12 mouse cellular contexts compared by ENCODE assay signal in the genomic region with DNA sequence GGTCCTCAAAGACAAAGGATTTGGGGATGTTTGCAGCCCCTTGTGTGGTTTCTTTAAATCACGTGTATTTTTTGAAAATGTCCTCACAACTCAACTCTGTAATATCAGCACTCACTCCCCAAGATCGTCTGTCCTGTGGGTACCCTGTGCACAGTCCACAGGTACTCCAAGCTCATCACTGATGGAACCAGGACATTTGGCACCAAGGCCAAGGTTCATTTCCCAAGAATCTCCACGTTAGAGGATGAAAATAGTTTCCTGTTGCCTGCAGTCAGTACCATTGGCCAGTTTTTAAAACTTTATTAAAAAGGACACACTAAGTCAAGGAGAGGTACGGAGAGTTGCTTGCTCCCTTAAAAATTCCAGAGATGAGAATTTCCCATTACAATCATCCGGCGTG.
A peak's percentile ranks its signal among the peaks of the same experiment; 100 is the strongest.
DNase-seq lines count a peak whose midpoint lies in the region; ATAC-seq lines count a peak whose summit lies in the region.
"Had no signal": no experiment of that assay in that cellular context is flagged by ENCODE, and none has a peak within 500 bp of the region (broad histone marks: within the 10 kb centered on the region; RNA-seq: fewer than 3 reads in every experiment).

No protein-coding gene starts in this region.

- WGBS in kidney, embryonic 15.5 days = 68% methylated on average over 6 of the region's 6 CpGs
- whole genome bisulfite sequencing in forebrain, embryonic 14.5 days = 82% methylated on average over 6 of the region's 6 CpGs
- 83% methylated on average over 6 of the region's 6 CpGs for WGBS in midbrain, embryonic 14.5 days

- H3K4me1 ChIP-seq in kidney, embryonic 15.5 days = peaks cover 21% of the 10 kb centered on the region
- 0 out of 2 replicates have a peak, but pooled peaks cover 4% of the 10 kb centered on the region for H3K4me1 ChIP-seq in forebrain, embryonic 14.5 days (ENCODE audit: control insufficient read depth, insufficient read depth, low read length)
- H3K4me1 ChIP-seq in midbrain, embryonic 14.5 days (ENCODE audit: control insufficient read depth, insufficient read depth, low read length) = peaks cover 21% of the 10 kb centered on the region
- H3K4me1 ChIP-seq: megakaryocyte, embryonic 14.5 days had no signal

- no peak overlapping the region for H3K9ac ChIP-seq in kidney, embryonic 15.5 days
- peak overlapping the region; percentile 9; the same call in 1 of the 2 replicates for H3K9ac ChIP-seq in forebrain, embryonic 14.5 days (ENCODE audit: low read length)
- peak overlapping the region; percentile 65 for H3K9ac ChIP-seq in midbrain, embryonic 14.5 days (replicated peaks; ENCODE audit: low read length)

- H3K4me2 ChIP-seq in kidney, embryonic 15.5 days = peak overlapping the region; percentile 96
- peak overlapping the region; percentile 96 for H3K4me2 ChIP-seq in forebrain, embryonic 14.5 days (ENCODE audit: low read length)
- peak overlapping the region; percentile 95 for H3K4me2 ChIP-seq in midbrain, embryonic 14.5 days (ENCODE audit: low read length)
- H3K4me2 ChIP-seq: liver, embryonic 11.5 days had no signal

- H3K4me3 ChIP-seq in kidney, embryonic 15.5 days (replicated peaks) = peak overlapping the region; percentile 64
- peak overlapping the region; percentile 48 for H3K4me3 ChIP-seq in forebrain, embryonic 14.5 days (ENCODE audit: low read depth, low read length)
- peak overlapping the region; percentile 54 for H3K4me3 ChIP-seq in midbrain, embryonic 14.5 days (replicated peaks; ENCODE audit: low read depth, low read length)
- H3K4me3 ChIP-seq: megakaryocyte, embryonic 14.5 days had no signal

- no peaks in the 10 kb centered on the region for H3K9me3 ChIP-seq in kidney, embryonic 15.5 days (replicated peaks)
- no peaks in the 10 kb centered on the region for H3K9me3 ChIP-seq in forebrain, embryonic 14.5 days (replicated peaks; ENCODE audit: control insufficient read depth, low read length)
- H3K9me3 ChIP-seq in midbrain, embryonic 14.5 days (ENCODE audit: control insufficient read depth, low read length) = no peaks in the 10 kb centered on the region
- H3K9me3 ChIP-seq: megakaryocyte, embryonic 14.5 days had no signal

- ATAC-seq in kidney, embryonic 15.5 days (replicated peaks; ENCODE audit: low FRiP score) = no peak
- ATAC-seq in forebrain, embryonic 14.5 days = no peak
- ATAC-seq in midbrain, embryonic 14.5 days (ENCODE audit: low FRiP score, low TSS enrichment) = no peak

- H3K36me3 ChIP-seq in kidney, embryonic 15.5 days = no peaks in the 10 kb centered on the region
- no peaks in the 10 kb centered on the region for H3K36me3 ChIP-seq in forebrain, embryonic 14.5 days (ENCODE audit: control insufficient read depth, insufficient read depth, low read length)
- H3K36me3 ChIP-seq in midbrain, embryonic 14.5 days (ENCODE audit: control insufficient read depth, insufficient read depth, low read length) = no peaks in the 10 kb centered on the region

- H3K27ac ChIP-seq in kidney, embryonic 15.5 days = no peak overlapping the region
- H3K27ac ChIP-seq in forebrain, embryonic 14.5 days (ENCODE audit: low read depth, low read length) = no peak overlapping the region
- no peak overlapping the region for H3K27ac ChIP-seq in midbrain, embryonic 14.5 days (replicated peaks; ENCODE audit: low read depth, low read length)

- DNase-seq in cerebellum, postnatal 25 days = peak; percentile 45 to 47
- DNase-seq in cerebellum, adult 11-12 months = no peak
- no peak for DNase-seq in kidney, postnatal 36 days
- DNase-seq in forebrain, embryonic 14.5 days (ENCODE audit: low spot score) = no peak
- DNase-seq in midbrain, embryonic 14.5 days = no peak
- no peak for DNase-seq in gastrocnemius, postnatal 10 days
- no peak for DNase-seq in yolk sac, embryonic 10.5 days (ENCODE audit: low spot score)
- DNase-seq: adrenal gland, postnatal 10 days; heart, postnatal 4 days had no signal

- H3K27me3 ChIP-seq in kidney, embryonic 15.5 days = peaks cover 41% of the 10 kb centered on the region
- H3K27me3 ChIP-seq in forebrain, embryonic 14.5 days (replicated peaks; ENCODE audit: control insufficient read depth, insufficient read depth, low read length) = peaks cover 9% of the 10 kb centered on the region; the same call in 1 of the 2 replicates
- H3K27me3 ChIP-seq in midbrain, embryonic 14.5 days (ENCODE audit: control insufficient read depth, insufficient read depth, low read length) = 0 out of 2 replicates have a peak, but pooled peaks cover 4% of the 10 kb centered on the region

Comparison
In these comparisons a context has a peak if more than half of its experiments do, and no peak if none do; other contexts are left out.
1. DNase-seq: peak in cerebellum, postnatal 25 days (2 of 2); none in cerebellum, adult 11-12 months (single experiment), kidney, postnatal 36 days (0 of 2), forebrain, embryonic 14.5 days (single experiment), midbrain, embryonic 14.5 days (single experiment), gastrocnemius, postnatal 10 days (single experiment) and yolk sac, embryonic 10.5 days (single experiment).
2. Peak in every context shown above with its lines, with median percentiles within 50 percentile points of each other: H3K4me2 ChIP-seq and H3K4me3 ChIP-seq.